Mouse (Mus musculus) midbrain, postnatal 0 days (tissue): ENCODE results near the gene Gtf2h1. TPM values are rescaled to one million over a fixed set of nuclear protein-coding genes. Genes with fewer than 3 reads are reported as not detected.

Experiments
- ATAC-seq: fragments of 200-750 bp; cut with Nextera tagmentation; 2 replicates; pipeline ENCODE4 v1.8.0; 2017; ENCODE audit warnings: moderate number of reproducible peaks, mild to moderate bottlenecking, moderate TSS enrichment, moderate library complexity; ENCODE audit not compliant: low FRiP score
- DNase-seq: peaks from one replicate; pipeline ENCODE4 v3.0.0-alpha.2; 2015; ENCODE audit warnings: low spot score
- H3K27ac ChIP-seq: fragments of 300-500 bp; sonication (generic); 2 replicates; pipeline ENCODE4 v1.5.1; 2014; ENCODE audit warnings: low read depth, mild to moderate bottlenecking, low read length, mixed read lengths
- H3K27me3 ChIP-seq: fragments of 300-500 bp; sonication (generic); 2 replicates; pipeline ENCODE4 v1.6.1; 2014; ENCODE audit warnings: low read length, control low read depth, mixed read lengths; ENCODE audit not compliant: insufficient read depth
- H3K36me3 ChIP-seq: fragments of 300-500 bp; sonication (generic); 2 replicates; pipeline ENCODE4 v1.6.1; 2014; ENCODE audit warnings: low read length, control low read depth, mixed read lengths; ENCODE audit not compliant: insufficient read depth
- H3K4me1 ChIP-seq: fragments of 300-500 bp; sonication (generic); 2 replicates; pipeline ENCODE4 v1.6.1; 2014; ENCODE audit warnings: mild to moderate bottlenecking, control low read depth, antibody characterized with exemption, low read length, mixed read lengths; ENCODE audit not compliant: insufficient read depth
- H3K4me2 ChIP-seq: fragments of 300-500 bp; sonication (generic); 2 replicates; pipeline ENCODE4 v1.6.1; 2014; ENCODE audit warnings: low read depth, mild to moderate bottlenecking, low read length, mixed read lengths; ENCODE audit not compliant: poor library complexity, severe bottlenecking
- H3K4me3 ChIP-seq: fragments of 300-500 bp; sonication (generic); 2 replicates; pipeline ENCODE4 v1.5.1; 2014; ENCODE audit warnings: low read depth, mild to moderate bottlenecking, low read length, moderate library complexity
- H3K9ac ChIP-seq: fragments of 300-500 bp; sonication (generic); replicated peaks from 2 replicates; pipeline ENCODE4 v1.6.1; 2014; ENCODE audit warnings: mild to moderate bottlenecking, low read length, moderate library complexity, mixed read lengths; ENCODE audit not compliant: poor library complexity, severe bottlenecking
- H3K9me3 ChIP-seq: fragments of 300-500 bp; sonication (generic); 2 replicates; pipeline ENCODE4 v1.6.1; 2016; ENCODE audit warnings: low read length, control low read depth
- CTCF ChIP-seq: IDR thresholded peaks from 2 replicates; pipeline ENCODE4 v1.5.1; 2016; ENCODE audit warnings: antibody characterized with exemption, mild to moderate bottlenecking
- WGBS: fragments of 180-500 bp; shearing (Covaris S2); extraction: QIAGEN DNeasy Blood & Tissue Kit; methylation state at CpG from one replicate; pipeline ENCODE4 v1.1.7; 2014; 5-methylcytosine and 5-hydroxymethylcytosine counted together
- polyA plus RNA-seq: library from polyadenylated mRNA; unstranded; fragments of >200 nt; fragmentation: Nextera tagmentation; extraction: Ambion mirVana; gene quantifications from 2 replicates; pipeline ENCODE4 v1.2.1, GENCODE M21; 2015
- total RNA-seq: library from RNA; depleted of rRNA; stranded (reverse); fragments of >200 nt; gene quantifications from 2 replicates; pipeline ENCODE4 v1.2.3, GENCODE M21; 2014; rRNA removed

Gene Gtf2h1
- total and polyA plus RNA-seq, 2 experiments from 2014 or later, result 32.9 to 38.2 TPM

GRCm38 (mm10) chr7:46860996-46861395 lies 65.1 kb downstream of the Gtf2h1 start, which contains the start of gene Ldhc:
Gene Ldhc (plus strand): TSS chr7:46861203.
- no peak for TF ChIP-seq CTCF
- Histone ChIP-seq H3K4me2 (no peak within 1 kb of the TSS), H3K4me1 (no peaks in the 10 kb centered on the region), H3K27ac (no peak within 1 kb of the TSS), H3K9ac (no peak within 1 kb of the TSS), H3K9me3 (no peaks in the 10 kb centered on the region), H3K36me3 (peaks cover under 1% of the 10 kb centered on the region; the same call in 1 of the 2 replicates), H3K27me3 (no peaks in the 10 kb centered on the region), H3K4me3 (no peak within 1 kb of the TSS)
- WGBS, result 38% methylated on average over 10 of the region's 10 CpGs
- DNase-seq (no peak), ATAC-seq (no peak)

GRCm38 (mm10) chr7:46871988-46872387 lies 76.1 kb downstream of the Gtf2h1 start:
- H3K4me2 ChIP-seq, result no peak overlapping the region
- H3K36me3 ChIP-seq, result no peaks in the 10 kb centered on the region
- TF ChIP-seq CTCF, result no peak
- H3K9me3 ChIP-seq, result no peaks in the 10 kb centered on the region
- H3K27ac ChIP-seq, result no peak overlapping the region
- no peaks in the 10 kb centered on the region for H3K27me3 ChIP-seq
- WGBS, result 86% methylated on average over 4 of the region's 4 CpGs
- DNase-seq (no peak), ATAC-seq (no peak)
- no peak overlapping the region for H3K4me3 ChIP-seq
- no peaks in the 10 kb centered on the region for H3K4me1 ChIP-seq
- no peak overlapping the region for H3K9ac ChIP-seq

Other genes starting within 250 kb of the Gtf2h1 start
- 47.5 and 49.1 TPM in 2 replicates for gene Sergef, start 156.3 kb upstream of the Gtf2h1 start, total RNA-seq
- 47.8 and 50.9 TPM in 2 replicates for gene Sergef, start 156.3 kb upstream of the Gtf2h1 start, polyA plus RNA-seq
- 2.3 TPM in 1 of 2 replicates, not detected in the other for gene Tph1, start 123.6 kb upstream of the Gtf2h1 start, total RNA-seq
- 0.49 and 1.5 TPM in 2 replicates for gene Tph1, start 123.6 kb upstream of the Gtf2h1 start, polyA plus RNA-seq
- gene Saal1, start 85.4 kb upstream of the Gtf2h1 start, total RNA-seq, result 12.1 and 13.6 TPM in 2 replicates
- gene Saal1, start 85.4 kb upstream of the Gtf2h1 start, polyA plus RNA-seq, result 10.2 and 10.6 TPM in 2 replicates
- not detected in 2 replicates for gene Saa3, start 80.4 kb upstream of the Gtf2h1 start, total RNA-seq
- 0.30 TPM in 1 of 2 replicates, not detected in the other for gene Saa3, start 80.4 kb upstream of the Gtf2h1 start, polyA plus RNA-seq
- not detected in 2 replicates for gene Saa4, start 63.5 kb upstream of the Gtf2h1 start, total RNA-seq
- not detected in 2 replicates for gene Saa4, start 63.5 kb upstream of the Gtf2h1 start, polyA plus RNA-seq
- gene Saa1, start 53.1 kb upstream of the Gtf2h1 start, total RNA-seq, result not detected in 2 replicates
- 0.28 and 0.50 TPM in 2 replicates for gene Saa1, start 53.1 kb upstream of the Gtf2h1 start, polyA plus RNA-seq
- not detected in 2 replicates for gene Saa2, start 44.3 kb upstream of the Gtf2h1 start, total RNA-seq
- gene Saa2, start 44.3 kb upstream of the Gtf2h1 start, polyA plus RNA-seq, result not detected in 2 replicates
- 16.7 and 24.6 TPM in 2 replicates for gene Hps5, start within 50 bp of the Gtf2h1 start, total RNA-seq
- gene Hps5, start within 50 bp of the Gtf2h1 start, polyA plus RNA-seq, result 8.1 and 9.0 TPM in 2 replicates
- gene Ldha, start 45.4 kb downstream of the Gtf2h1 start, total RNA-seq, result 341 and 345 TPM in 2 replicates
- gene Ldha, start 45.4 kb downstream of the Gtf2h1 start, polyA plus RNA-seq, result 604 and 701 TPM in 2 replicates
- not detected in 2 replicates for gene Ldhc, start 65.1 kb downstream of the Gtf2h1 start, total RNA-seq
- gene Ldhc, start 65.1 kb downstream of the Gtf2h1 start, polyA plus RNA-seq, result 0.22 and 0.32 TPM in 2 replicates
- 134 and 135 TPM in 2 replicates for gene Tsg101, start 123.9 kb downstream of the Gtf2h1 start, total RNA-seq
- 323 and 329 TPM in 2 replicates for gene Tsg101, start 123.9 kb downstream of the Gtf2h1 start, polyA plus RNA-seq
- 10.1 and 10.6 TPM in 2 replicates for gene Uevld, start 162.4 kb downstream of the Gtf2h1 start, total RNA-seq
- gene Uevld, start 162.4 kb downstream of the Gtf2h1 start, polyA plus RNA-seq, result 3.7 TPM in 2 replicates
- not detected in 2 replicates for gene Gm9999, start 187.5 kb downstream of the Gtf2h1 start, total RNA-seq
- not detected in 2 replicates for gene Gm9999, start 187.5 kb downstream of the Gtf2h1 start, polyA plus RNA-seq
- 8.8 and 10.7 TPM in 2 replicates for gene Spty2d1, start 212.3 kb downstream of the Gtf2h1 start, total RNA-seq
- 3.8 and 4.7 TPM in 2 replicates for gene Spty2d1, start 212.3 kb downstream of the Gtf2h1 start, polyA plus RNA-seq